Mouse (Mus musculus): ENCODE measurements around the gene Xylt2. TPM values are rescaled to one million over a fixed set of nuclear protein-coding genes. Genes with fewer than 3 reads are reported as not detected.

The Xylt2 gene
- total RNA-seq, 1 experiment, result 58.0 TPM

DNA sequence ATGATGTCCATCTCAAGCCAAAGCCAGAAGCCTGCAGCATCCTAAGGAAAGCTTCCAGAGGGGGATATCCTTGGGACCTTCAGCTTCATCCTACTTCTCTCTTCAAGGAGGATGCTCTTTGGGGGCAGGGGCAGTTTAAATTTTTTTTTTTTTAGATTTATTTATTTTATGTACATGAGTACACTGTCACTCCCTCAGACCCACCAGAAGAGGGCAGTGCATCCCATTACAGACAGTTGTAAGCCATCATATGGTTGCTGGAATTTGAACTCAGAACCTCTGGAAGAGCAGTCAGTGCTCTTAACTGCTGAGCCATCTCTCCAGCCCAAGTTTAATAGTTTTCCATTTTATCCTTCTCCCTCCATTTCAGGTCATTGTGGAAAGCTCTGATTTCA lies 55.9 kb downstream of the Xylt2 start:
- H3K9ac ChIP-seq (ENCODE audit: insufficient read depth, low read depth, low read length, poor library complexity, severe bottlenecking), result no peak overlapping the region
- H3K36me3 ChIP-seq (ENCODE audit: control insufficient read depth, insufficient read depth, low read length, poor library complexity, severe bottlenecking), result no peaks in the 10 kb centered on the region
- no peak overlapping the region; the same call in 1 of the 2 replicates for H3K27ac ChIP-seq (ENCODE audit: insufficient read depth, low read depth, low read length, poor library complexity, severe bottlenecking)
- no peak for TF ChIP-seq MAFK (IDR thresholded peaks at IDR 0.05; ENCODE audit: insufficient read depth, low read depth, low read length)
- no peak for TF ChIP-seq HCFC1 (IDR thresholded peaks at IDR 0.05; ENCODE audit: borderline replicate concordance, insufficient read depth, low read length)
- no peak for TF ChIP-seq ZC3H11A (IDR thresholded peaks at IDR 0.05; ENCODE audit: borderline replicate concordance, low read depth, low read length)
- peak; percentile 66 for TF ChIP-seq ZNF384 (IDR thresholded peaks at IDR 0.05; ENCODE audit: low read depth, low read length)
- no peak overlapping the region for H3K4me3 ChIP-seq (ENCODE audit: insufficient read depth in 1 of 2, low read depth in 1 of 2, low read length in 2 of 2, poor library complexity in 1 of 2, severe bottlenecking in 1 of 2)
- H3K9me3 ChIP-seq (ENCODE audit: control insufficient read depth, insufficient read depth, low read depth, low read length), result no peaks in the 10 kb centered on the region
- DNase-seq (ENCODE audit: low read depth, low spot score), result no peak
- peaks cover 0 to 2% of the 10 kb centered on the region in 2 experiments; a peak in 1 of 4 replicates for H3K4me1 ChIP-seq (ENCODE audit: control insufficient read depth in 2 of 2, insufficient read depth in 2 of 2, low read length in 2 of 2, poor library complexity in 1 of 2)
- in situ Hi-C loops (cut with MboI; ENCODE audit: low sequenced_read_pairs in 2 of 2, unreplicated experiment in 2 of 2), result no loop called here

DNA sequence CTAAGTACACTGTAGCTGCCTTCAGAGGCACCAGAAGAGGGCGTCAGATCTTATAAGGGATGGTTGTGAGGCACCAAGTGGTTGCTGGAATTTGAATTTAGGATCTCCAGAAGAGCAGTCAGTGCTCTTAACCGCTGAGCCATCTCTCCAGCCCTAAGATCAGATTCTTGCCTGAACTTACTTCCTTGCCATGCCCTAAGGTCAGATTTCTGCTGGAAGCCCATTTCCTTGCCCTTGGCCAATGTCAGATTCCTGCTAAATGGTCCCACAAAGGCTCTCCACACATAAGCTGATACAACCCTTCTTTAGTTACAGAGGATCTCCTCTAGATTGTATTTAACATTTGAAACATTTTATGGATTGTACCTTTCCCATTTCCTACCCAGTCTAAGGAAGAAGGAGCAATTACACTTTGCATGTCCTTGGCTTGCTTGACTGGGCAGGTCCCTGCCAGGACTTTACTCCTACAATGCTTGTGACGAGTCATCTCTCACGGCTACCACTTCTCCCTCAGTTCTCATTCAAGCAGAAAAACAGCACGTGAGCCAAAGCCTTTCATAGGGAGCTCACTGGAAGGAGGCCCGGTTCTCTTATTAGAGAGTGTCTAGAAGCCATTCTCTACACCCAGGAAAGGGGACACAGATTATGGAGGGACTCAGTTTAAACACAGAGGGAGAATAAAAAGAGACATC lies 56.4 kb downstream of the Xylt2 start:
- Histone ChIP-seq H3K27ac (ENCODE audit: insufficient read depth, low read depth, low read length, poor library complexity, severe bottlenecking) (no peak overlapping the region; the same call in 1 of the 2 replicates), H3K36me3 (ENCODE audit: control insufficient read depth, insufficient read depth, low read length, poor library complexity, severe bottlenecking) (no peaks in the 10 kb centered on the region), H3K9me3 (ENCODE audit: control insufficient read depth, insufficient read depth, low read depth, low read length) (no peaks in the 10 kb centered on the region), H3K9ac (ENCODE audit: insufficient read depth, low read depth, low read length, poor library complexity, severe bottlenecking) (no peak overlapping the region), H3K4me3 (ENCODE audit: insufficient read depth in 1 of 2, low read depth in 1 of 2, low read length in 2 of 2, poor library complexity in 1 of 2, severe bottlenecking in 1 of 2) (no peak overlapping the region), H3K4me1 (ENCODE audit: control insufficient read depth in 2 of 2, insufficient read depth in 2 of 2, low read length in 2 of 2, poor library complexity in 1 of 2) (peaks cover 0 to 2% of the 10 kb centered on the region in 2 experiments; a peak in 1 of 4 replicates)
- in situ Hi-C loops (cut with MboI; ENCODE audit: low sequenced_read_pairs in 2 of 2, unreplicated experiment in 2 of 2), result no loop called here
- DNase-seq (ENCODE audit: low read depth, low spot score), result no peak
- TF ChIP-seq HCFC1 (IDR thresholded peaks at IDR 0.05; ENCODE audit: borderline replicate concordance, insufficient read depth, low read length), result no peak
- no peak for TF ChIP-seq ZNF384 (IDR thresholded peaks at IDR 0.05; ENCODE audit: low read depth, low read length)
- no peak for TF ChIP-seq ZC3H11A (IDR thresholded peaks at IDR 0.05; ENCODE audit: borderline replicate concordance, low read depth, low read length)
- no peak for TF ChIP-seq CHD2 (IDR thresholded peaks at IDR 0.05; ENCODE audit: low read depth, low read length)
- no peak for TF ChIP-seq MAFK (IDR thresholded peaks at IDR 0.05; ENCODE audit: insufficient read depth, low read depth, low read length)

GRCm38 (mm10) chr11:94617646-94618045 lies 59.7 kb downstream of the Xylt2 start:
- Histone ChIP-seq H3K36me3 (ENCODE audit: control insufficient read depth, insufficient read depth, low read length, poor library complexity, severe bottlenecking) (no peaks in the 10 kb centered on the region), H3K4me3 (ENCODE audit: insufficient read depth in 1 of 2, low read depth in 1 of 2, low read length in 2 of 2, poor library complexity in 1 of 2, severe bottlenecking in 1 of 2) (no peak overlapping the region), H3K4me1 (ENCODE audit: control insufficient read depth in 2 of 2, insufficient read depth in 2 of 2, low read length in 2 of 2, poor library complexity in 1 of 2) (peaks cover 0 to 4% of the 10 kb centered on the region in 2 experiments; a peak in 1 of 4 replicates), H3K9me3 (ENCODE audit: control insufficient read depth, insufficient read depth, low read depth, low read length) (no peaks in the 10 kb centered on the region), H3K27ac (ENCODE audit: insufficient read depth, low read depth, low read length, poor library complexity, severe bottlenecking) (no peak overlapping the region), H3K9ac (ENCODE audit: insufficient read depth, low read depth, low read length, poor library complexity, severe bottlenecking) (no peak overlapping the region)
- in situ Hi-C loops (cut with MboI; ENCODE audit: low sequenced_read_pairs in 2 of 2, unreplicated experiment in 2 of 2), result no loop called here
- TF ChIP-seq ZNF384 (IDR thresholded peaks at IDR 0.05; ENCODE audit: low read depth, low read length) (no peak), MAFK (IDR thresholded peaks at IDR 0.05; ENCODE audit: insufficient read depth, low read depth, low read length) (no peak), ZC3H11A (IDR thresholded peaks at IDR 0.05; ENCODE audit: borderline replicate concordance, low read depth, low read length) (no peak), CHD2 (IDR thresholded peaks at IDR 0.05; ENCODE audit: low read depth, low read length) (no peak), HCFC1 (IDR thresholded peaks at IDR 0.05; ENCODE audit: borderline replicate concordance, insufficient read depth, low read length) (no peak)
- no peak for DNase-seq (ENCODE audit: low read depth, low spot score)

- H3K4me3 ChIP-seq (ENCODE audit: insufficient read depth in 1 of 2, low read depth in 1 of 2, low read length in 2 of 2, poor library complexity in 1 of 2, severe bottlenecking in 1 of 2), result no peak overlapping the region
- H3K36me3 ChIP-seq (ENCODE audit: control insufficient read depth, insufficient read depth, low read length, poor library complexity, severe bottlenecking), result no peaks in the 10 kb centered on the region
- in situ Hi-C loops (cut with MboI; ENCODE audit: low sequenced_read_pairs in 2 of 2, unreplicated experiment in 2 of 2), result no loop called here
- H3K27ac ChIP-seq (ENCODE audit: insufficient read depth, low read depth, low read length, poor library complexity, severe bottlenecking), result no peak overlapping the region
- no peak for TF ChIP-seq HCFC1 (IDR thresholded peaks at IDR 0.05; ENCODE audit: borderline replicate concordance, insufficient read depth, low read length)
- no peak for TF ChIP-seq ZC3H11A (IDR thresholded peaks at IDR 0.05; ENCODE audit: borderline replicate concordance, low read depth, low read length)
- TF ChIP-seq MAFK (IDR thresholded peaks at IDR 0.05; ENCODE audit: insufficient read depth, low read depth, low read length), result no peak
- TF ChIP-seq CHD2 (IDR thresholded peaks at IDR 0.05; ENCODE audit: low read depth, low read length), result no peak
- TF ChIP-seq ZNF384 (IDR thresholded peaks at IDR 0.05; ENCODE audit: low read depth, low read length), result no peak
- no peaks in the 10 kb centered on the region for H3K9me3 ChIP-seq (ENCODE audit: control insufficient read depth, insufficient read depth, low read depth, low read length)
- H3K4me1 ChIP-seq (ENCODE audit: control insufficient read depth in 2 of 2, insufficient read depth in 2 of 2, low read length in 2 of 2, poor library complexity in 1 of 2), result peaks cover 0 to 2% of the 10 kb centered on the region in 2 experiments; a peak in 1 of 4 replicates
- no peak overlapping the region for H3K9ac ChIP-seq (ENCODE audit: insufficient read depth, low read depth, low read length, poor library complexity, severe bottlenecking)
- DNase-seq (ENCODE audit: low read depth, low spot score), result no peak
Observed at GRCm38 (mm10) chr11:94615494-94615893, 61.8 kb downstream of the Xylt2 start.
